Mouse (Mus musculus): ENCODE data around the gene Iqschfp.

Iqschfp gene

DNA sequence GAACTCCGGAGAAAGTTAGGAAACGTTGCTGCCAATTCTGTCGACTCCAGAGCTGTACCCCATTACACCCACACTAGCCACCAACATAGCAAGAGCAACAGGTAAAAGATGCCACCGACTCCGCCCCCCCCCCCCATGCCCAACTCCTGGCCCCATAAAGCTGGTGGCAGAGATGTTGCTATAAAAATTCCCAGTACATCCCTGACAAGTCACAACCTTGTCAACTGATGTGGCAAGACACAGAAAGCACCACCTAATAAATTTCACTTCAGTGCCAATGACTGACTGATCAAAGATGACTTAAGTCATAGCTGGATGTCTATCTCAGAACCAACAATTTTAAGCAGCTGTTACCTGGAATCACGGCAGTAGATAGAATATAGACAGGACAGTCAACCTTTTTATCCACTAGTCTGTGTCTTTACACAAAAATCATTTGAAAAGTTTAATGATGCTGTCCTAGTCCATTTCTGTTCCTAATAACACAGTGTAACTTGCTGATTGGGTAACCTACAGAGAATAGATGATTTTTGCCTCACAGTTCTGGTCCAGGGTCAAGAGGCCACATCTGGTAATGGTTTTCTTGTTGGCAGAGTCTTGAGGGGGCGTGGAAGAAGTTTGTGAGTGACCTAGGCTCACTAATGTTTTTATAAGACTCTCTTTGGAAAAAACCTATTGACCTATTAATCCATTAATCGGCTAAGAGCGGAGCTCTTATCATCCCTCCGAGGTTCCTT is 561.9 kb downstream of the Iqschfp start:
- DNase-seq, result peak; percentile 79

DNA sequence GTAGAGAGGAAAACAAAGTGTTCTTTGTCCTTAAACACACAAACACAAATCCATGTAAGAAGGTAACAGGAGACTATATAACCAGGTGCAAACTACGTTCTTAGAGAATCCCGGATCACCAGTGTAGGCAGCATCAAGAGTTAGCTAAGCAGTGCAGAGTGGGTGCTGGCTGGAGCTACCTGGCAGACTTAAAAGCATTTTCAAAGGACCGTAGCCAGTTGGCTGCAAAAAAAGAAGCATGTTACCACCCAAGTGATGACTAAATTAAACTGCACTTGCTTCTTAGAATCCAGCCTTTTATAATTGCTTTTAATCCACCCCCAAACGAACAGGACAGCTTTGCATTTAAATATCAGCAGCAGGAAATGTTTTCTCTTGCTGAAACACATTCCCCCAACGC is 574.6 kb downstream of the Iqschfp start:
- DNase-seq, result no peak

DNA sequence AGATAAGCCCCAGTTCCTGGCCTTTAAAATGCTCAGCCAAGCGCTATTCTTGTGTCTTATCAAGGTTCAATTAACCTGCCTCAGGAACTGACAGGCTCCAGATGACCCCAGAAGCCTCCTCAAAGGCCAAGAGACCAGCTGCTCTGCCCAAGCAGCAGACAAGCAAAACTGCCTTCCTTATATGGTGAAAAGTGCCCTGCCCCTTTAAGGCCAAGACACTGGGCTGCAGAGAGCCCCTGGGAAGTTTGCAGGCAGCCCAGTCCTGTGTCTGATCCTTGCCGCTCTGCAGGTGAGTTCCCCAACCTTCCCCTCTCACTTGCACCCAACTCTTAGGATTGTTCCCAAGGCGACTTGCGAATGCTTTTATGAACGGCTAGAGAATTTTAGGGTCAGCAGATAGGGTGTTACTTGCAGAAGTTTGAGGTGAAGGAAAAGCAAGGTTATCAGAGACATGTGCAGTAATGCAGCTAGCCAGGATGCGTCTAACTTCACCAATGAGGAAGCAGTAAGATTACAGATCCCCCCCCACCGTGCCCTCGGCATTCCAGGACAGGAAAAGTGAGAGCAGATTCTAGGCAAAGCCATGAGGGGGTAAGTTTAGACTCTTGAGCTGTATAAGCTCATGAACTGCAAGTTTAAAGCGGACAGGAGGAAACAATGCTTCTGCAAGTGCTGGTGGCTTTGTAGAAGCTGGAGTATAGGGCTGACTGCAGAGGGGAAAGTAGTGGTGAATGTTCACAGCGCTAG is 576.1 kb downstream of the Iqschfp start:
- DNase-seq, result peak; percentile 67

DNA sequence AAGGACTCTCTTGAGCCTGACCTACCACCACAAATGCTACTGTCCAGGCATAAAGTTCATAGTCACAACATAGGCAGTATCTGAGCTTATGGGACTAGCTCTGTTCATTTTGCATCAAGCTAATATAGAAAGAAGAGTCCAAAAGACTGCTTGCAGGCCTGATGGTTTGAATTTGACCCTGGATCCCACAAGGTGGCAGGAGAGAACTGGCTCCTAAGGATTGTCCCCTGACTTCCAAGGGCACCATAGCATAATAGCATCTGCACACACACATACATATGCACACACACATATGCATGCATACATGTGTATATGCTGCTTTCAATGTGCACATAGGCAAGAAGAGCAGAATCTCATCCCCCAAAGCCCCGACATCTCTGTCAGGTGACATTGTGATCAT is 577.6 kb downstream of the Iqschfp start:
- peak; percentile 25 for DNase-seq

DNA sequence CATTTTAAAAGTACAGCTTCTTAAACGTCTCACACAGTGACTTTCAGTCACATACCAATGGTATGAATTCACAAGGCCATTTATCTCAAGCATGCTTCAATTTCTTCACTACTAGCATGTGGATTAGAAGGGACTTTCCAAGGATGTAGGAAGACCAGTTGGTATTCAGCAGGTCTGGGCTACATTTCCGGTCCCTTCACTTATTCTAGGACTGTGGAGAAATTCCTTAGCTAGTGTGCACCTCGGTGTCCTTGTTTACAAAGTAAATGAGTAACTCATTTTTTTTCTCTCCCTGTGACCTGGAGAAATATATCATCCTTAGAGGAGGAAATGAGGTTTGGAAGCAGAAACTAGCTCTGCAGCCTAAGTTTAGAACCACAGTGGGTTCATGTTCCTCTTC is 578.0 kb downstream of the Iqschfp start:
- DNase-seq, result no peak

DNA sequence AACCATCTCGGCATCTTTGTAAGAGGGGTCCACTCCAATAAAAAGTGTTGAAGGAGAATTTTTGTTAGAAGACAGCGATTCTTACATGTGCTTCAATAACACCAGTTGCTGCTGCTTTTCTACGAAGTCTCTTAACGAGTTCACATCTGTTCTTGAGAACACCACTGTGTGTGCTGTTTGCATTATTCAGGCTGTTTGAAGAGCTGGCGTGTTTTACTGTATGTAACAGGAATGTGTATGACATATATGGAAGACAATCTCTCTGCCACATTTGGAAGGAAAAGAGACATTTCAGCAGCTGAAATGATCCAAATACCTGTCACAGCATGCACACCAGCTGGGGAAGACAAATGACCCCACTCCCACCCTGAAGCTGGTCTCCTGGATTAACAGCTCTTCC is 578.6 kb downstream of the Iqschfp start:
- no peak for DNase-seq

DNA sequence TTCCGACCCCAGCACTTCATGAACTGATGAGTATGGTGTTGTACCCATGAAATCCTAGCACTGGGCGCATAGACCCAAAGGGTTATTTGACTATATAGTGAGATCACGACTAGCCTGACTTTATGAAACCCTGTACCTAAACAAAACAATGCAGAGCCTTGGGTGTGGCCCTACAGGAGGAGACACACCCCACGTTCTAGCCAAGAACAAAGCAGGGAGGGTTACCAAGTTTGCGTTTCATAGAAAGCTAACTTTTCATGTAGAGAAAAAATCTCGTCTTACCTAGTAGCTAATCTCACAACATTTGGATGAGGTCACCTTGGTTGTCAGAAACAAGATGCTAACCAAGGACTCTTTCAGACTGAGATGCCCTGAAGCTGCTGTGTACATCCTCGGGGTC is 584.3 kb downstream of the Iqschfp start:
- no peak for DNase-seq

DNA sequence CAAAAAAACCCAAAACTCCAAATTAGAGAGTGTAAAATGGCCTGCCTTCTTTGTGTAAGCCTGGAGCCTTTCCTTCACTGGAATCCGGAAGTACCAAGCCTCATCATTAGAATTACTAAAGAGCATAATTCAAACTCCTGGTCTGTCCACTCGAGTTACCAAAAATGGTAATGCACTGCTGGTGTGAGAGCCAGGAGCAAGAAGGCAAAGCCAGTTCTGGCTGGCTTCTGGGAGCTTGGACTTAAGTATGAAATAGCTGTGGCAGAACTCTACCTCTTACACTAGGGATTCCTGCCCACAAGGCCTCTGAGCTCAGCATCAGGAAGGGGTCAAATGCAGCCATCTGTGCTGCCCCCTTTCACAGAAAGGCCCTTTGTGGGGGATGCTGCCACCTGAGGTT is 585.4 kb downstream of the Iqschfp start:
- DNase-seq, result peak; percentile 33

DNA sequence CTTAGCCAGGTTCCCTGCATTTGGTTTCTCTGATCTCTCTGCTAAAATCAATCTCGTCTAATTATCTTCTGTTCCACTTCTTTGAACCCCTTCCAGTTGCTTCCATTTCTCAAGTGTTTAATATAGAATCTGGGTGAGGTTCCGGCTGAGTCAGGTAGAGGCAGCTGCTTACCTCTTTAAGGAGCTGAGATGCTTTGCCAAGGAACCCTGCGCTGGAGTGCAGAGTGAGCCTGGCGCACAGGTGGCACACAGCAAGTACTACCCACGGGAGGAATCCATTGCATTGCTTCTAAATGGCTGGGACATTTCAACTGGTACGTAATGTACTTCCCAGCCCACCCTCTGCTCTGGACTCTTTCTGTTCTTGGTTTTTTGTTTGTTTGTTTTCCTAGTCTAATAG is 587.2 kb downstream of the Iqschfp start:
- DNase-seq, result no peak

DNA sequence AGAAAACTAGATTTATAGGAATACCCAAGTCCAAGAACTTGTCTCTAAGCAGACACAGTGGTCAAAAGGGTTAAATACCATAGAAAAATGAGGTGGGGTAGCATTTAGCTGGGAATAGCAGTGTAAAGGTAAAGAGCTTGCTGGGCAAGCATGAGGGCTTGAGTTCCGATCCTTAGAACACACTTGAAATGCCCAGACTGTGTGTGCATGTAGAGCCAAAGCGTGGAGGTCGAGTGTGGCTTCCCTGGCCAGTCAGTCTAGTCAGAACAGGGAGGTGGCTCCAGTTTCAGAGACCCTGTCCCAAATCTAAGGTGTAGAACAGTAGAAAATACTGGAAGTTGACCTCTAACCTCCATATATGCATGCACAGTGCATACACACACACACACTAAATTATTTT is 591.5 kb downstream of the Iqschfp start:
- no peak for DNase-seq

DNA sequence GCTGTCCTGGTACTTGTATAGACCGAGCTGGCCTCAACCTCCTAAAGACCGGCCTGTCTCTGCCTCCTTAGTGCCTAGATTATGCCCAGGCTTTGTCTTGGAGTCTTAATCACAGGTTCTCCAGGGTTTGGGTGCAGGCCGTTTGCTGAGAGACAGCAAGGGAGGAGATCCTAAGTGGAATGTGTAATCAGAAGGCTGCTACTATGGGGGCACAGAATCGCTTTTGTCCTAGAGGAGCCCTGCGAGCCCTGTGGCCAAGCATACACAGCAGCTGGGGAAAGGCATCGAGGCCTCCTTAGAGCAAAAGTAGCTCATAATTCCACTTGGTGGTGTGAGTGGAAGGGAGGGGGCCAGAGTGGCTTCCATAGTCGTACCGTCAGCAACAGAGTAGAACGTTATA is 592.0 kb downstream of the Iqschfp start:
- DNase-seq, result no peak

DNA sequence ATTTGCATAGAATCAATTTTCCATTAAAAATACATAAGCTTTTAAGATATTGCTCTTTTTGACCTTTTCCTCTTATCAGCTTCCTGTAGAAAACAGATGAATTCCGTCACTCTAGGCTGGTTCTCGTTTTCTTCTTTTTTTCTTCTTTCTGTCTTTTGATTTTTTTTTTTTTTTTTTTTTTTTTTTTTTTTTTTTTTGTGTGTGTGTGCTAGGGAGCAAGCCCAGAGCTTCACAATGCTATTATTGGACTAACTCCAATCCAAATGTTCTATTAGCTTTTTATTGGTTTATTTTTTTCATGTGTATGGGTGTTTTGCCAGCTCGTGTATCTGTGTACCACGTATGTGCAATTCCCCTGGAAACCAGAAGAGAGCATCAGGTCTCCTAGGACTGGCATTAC is 592.5 kb downstream of the Iqschfp start:
- no peak for DNase-seq

DNA sequence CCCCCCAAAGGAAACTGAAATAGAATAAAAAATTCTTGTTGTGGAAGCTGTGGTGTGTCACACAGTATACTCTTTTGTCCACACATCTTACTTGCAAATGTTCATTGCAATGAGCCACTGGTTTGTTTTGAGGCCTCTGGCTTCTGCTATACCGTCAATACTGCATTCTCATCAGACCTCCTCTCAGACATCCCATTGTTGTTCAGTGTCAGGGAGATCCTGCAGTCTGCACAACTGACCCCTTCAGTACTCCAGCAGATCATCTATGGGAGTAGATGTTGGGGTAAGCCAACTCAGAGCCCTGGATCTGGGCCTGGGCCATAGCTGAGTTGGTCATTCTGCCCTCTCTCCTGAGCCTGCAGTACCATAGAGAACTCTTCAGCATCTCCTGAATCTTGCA is 595.6 kb downstream of the Iqschfp start:
- DNase-seq, result no peak

DNA sequence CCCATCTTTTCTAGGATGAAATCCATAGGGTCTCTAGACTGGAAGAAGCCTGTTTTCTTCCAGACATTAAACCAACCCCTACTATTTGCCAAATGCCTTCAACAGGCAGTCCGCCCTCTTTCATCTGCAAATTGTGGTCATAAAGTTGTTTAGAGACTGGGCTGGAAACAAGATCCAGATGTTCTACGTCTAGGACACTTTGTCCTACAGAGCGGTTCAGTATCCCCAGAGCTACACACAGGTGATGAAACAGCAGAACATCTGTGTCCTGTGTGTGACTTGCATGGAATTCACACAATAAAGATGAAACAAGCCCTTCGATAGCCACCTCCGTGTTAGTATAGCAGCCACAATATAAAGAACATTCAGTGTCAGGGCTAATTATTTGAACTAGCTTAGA is 596.3 kb downstream of the Iqschfp start:
- no peak for DNase-seq

DNA sequence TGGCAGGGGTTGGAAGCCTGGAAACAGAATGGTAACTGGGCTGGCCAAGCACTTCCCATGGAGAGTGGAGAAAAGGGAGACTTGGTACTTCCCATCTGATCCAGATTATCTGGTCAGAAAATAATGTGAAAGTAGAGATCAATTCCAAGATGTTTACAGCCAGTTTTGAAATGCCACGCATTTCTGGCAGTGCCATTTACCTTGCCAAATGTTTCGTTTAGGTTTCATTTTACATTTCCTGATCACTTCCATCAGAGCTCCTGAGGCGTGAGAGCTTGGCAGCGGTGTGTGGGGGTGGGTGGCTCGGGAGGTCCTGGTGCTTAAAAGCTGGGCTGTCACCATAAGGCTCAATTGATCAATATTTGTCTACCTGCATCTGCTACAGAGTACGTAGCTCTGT is 599.5 kb downstream of the Iqschfp start:
- no peak for DNase-seq

DNA sequence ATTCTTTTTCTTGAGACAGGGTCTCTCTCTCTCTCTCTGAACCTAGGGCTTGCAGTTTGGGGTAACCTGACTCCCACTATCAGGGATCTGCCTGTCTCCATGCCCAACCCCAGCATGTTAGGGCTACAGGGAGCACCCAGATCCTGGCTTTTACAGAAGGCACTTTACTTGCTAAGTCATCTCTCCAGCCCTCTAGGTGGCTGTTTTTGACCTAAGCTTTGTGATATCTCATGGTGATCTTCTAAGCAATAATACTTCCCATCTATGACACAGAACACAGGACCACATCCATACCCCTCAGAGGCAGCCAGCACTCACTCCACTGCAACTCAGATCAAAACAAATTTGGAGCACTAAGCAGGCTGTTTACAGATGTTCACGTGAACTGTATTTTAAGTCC is 600.0 kb downstream of the Iqschfp start:
- no peak for DNase-seq

DNA sequence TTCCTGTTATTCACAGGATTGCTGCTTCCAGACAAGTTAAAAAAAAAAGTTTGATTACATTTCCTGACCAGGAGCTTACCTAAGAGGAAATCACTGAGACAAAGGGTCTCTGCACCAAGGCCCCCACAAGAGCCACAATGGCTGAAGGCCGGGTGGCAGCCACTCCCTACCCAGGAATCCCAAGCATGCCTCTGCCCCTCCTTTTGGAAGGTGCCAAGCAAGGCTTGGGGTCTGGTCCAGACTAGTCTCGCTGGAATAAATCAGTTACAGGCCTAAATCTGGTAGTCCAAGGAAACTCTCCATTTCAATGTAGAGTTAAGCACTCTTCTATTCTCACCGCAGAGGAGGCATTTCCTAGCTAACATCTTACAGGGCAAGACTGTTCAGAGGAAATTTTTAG is 600.5 kb downstream of the Iqschfp start:
- DNase-seq, result no peak

DNA sequence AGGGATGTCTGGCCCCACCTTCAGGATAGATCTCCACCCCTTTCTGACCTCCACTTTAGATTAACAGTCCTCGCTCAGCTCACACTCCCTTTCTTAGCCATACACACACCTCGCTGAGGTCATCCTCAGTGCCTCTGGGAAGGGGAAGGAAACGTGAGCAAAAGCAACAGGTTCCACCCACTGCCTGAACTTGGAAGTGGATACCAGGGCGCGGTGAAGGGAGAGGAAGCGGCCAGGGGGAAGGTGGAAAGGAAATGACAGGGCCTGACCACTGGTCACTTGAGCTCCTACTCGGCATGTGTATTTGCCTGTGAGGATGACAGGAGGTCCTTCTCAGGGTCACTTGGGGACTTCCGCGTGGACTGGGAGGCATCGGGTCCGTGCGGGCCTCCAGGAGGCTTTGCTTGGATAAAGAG is 601.1 kb downstream of the Iqschfp start:
- peak; percentile 64 for DNase-seq

DNA sequence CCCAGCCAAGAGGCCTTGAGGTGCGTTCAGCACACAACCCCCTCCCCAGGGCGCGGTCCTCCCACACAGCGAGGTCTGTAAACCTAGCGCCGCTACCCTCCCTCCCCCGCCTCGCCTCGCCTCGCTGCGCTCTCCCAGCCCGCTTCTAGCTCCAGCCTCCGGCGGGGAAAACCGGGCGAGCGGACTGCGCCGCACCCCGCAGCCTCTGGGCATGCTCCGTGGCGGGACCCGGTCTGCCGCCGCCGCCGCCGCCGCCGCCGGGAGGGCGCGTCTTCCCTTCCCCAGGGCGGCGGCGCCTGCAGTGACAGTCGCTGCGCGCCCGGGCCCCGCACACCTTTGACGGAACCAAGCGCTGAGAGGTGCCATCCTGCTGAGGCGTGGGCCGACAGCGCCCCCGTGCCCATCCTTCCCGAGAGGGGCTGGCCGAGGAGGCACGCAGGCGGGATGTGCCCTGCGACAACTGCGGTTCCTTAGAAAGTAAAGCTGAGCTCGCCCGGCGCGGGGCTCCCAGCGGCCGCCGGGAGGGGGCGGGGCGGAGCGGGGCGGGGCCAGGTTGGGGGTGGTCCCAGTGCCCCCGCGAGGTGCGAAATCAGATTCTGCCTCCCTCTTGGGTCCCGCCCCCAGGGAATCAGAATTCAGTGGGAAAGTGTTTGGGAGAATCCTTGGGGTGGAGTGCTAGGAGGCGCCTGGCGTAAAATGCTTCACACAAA is 601.7 kb downstream of the Iqschfp start:
- DNase-seq, result peak; percentile 93

DNA sequence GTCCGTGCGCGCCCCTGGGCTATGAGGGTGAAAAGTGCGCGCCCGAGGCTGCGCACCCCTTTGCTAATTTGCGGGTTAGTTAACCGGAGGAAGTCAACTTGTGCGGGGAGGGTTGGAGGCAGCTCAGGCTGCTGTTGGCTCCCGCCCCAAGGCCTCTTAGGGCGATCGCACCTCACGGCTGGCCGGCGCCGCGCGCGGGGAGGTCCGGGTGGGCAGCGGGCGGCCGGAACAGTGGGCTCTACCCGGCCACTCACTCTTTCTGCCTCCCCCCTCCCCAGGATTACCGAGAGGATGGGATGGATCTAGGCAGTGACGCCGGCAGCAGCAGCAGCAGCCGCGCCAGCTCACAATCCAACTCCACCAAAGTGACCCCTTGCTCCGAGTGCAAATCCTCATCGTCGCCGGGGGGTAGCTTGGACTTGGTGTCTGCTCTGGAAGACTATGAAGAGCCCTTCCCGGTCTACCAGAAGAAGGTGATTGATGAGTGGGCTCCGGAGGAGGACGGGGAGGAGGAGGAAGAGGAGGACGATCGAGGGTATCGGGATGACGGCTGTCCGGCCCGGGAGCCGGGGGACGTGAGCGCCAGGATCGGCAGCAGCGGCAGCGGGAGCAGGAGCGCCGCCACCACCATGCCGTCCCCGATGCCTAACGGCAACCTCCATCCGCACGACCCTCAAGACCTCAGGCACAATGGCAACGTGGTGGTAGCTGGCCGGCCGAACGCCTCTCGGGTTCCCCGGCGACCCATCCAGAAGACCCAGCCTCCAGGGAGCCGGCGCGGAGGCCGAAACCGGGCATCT is 602.5 kb downstream of the Iqschfp start:
- DNase-seq, result peak; percentile 65

DNA sequence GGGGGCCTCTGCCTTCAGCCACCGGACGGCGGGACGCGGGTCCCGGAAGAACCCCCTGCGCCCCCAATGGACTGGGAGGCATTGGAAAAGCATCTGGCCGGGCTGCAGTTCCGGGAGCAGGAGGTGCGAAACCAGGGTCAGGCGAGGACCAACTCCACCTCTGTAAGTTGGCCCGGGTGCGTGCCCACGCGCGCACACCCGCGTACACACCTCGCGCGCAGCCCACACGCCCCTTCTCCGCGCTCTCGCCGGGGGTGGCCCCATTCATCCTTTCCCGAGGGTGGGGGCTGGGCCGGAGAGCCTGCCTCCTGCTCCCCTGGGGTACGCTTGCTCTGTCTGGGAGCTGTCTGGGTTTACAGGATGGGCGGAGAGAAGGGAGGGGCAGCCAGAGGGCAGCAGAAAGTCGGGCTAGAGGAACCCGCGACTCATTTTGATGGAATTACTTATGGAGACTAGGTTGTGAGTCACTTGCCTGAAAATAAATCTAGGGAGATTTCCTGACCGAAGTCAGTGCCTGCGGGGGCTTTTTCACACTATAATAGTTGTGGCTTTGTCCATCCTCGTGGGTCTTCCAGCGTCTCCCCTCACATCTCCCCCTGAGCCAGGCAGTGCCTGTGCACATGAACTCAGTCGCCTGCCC is 603.2 kb downstream of the Iqschfp start:
- peak; percentile 76 for DNase-seq

DNA sequence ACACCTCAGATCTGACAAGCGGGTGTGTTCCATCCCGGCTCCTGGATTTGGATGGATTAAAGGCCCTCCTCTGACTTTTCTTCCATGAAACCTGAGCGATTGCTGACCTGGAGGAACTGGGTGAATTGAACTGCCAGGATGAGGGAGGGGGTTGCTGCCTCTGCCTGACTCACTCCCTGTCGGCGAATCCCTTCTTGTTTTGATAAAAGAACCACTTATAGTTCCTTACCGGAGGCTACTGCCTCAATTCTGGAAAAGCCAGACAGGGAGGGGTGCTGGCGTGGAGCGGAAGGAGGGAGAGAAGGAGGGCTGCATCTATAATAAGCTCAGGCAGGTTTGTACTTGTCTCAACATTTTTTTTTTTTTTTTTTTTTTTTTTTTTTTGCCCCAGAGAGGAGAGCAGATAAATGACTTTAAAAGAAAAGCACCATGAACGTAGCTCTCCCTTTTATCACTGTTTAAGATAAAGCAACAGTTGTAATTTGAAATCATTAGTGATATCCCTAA is 603.8 kb downstream of the Iqschfp start:
- peak; percentile 54 for DNase-seq

Measured in embryo, embryonic 11 days (tissue).